Mouse (Mus musculus) right cerebral cortex, postnatal 36 days (tissue): ENCODE measurements around the gene Foxp1.

Experiments used
- DNase-seq, 2 experiments: peaks; one replicate each; pipeline ENCODE4 v3.0.0; 2022; ENCODE audit warnings: low spot score in 2 of 2, mixed read lengths in 1 of 2

The Foxp1 gene

GRCm38 (mm10) chr6:99522359-99523108, at the start of gene Foxp1:
TSS of gene Foxp1 (minus strand) at chr6:99522721.
- DNase-seq, result peak; percentile 48 to 61

DNA sequence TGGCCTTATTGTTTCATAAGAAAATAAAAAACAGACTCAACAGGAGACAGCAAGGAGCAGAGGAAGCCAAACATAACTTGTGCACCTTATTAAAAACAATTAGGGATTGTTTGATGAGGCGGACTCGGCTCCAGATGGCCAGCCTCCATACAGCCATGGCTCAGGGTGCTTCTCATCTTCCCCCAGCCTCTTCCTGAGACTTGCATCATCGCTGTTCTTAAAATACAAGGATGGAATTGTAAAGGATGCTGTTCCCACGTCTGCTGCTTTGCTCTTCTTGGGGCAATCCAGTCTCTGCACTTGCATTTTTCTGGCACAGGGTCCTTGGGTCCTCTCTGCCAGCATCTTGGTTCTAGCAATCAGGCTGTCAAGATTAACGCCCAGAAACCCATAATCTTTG, 49.5 kb upstream of the Foxp1 start:
- DNase-seq, result no peak

DNA sequence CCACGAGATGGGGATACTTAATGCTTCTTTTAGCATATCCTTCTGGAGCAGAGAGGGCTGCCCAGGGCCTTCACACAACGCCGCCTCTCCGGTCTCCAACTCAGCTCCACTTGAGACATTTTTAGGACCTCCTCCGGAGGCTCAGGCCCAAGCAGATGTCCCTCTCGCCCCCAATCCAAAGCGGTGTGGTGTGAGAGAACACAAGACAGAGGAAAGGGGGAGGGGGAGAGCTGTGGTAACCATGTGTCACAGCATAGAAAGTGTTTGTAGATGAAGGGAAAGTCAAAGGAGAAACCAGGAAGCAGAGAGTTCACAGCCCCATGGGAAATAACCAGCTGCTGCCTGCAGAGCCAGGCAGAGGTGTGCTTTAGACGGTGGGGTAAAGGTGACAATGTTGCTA, 44.4 kb upstream of the Foxp1 start:
- DNase-seq, result peak; percentile 30 to 68

DNA sequence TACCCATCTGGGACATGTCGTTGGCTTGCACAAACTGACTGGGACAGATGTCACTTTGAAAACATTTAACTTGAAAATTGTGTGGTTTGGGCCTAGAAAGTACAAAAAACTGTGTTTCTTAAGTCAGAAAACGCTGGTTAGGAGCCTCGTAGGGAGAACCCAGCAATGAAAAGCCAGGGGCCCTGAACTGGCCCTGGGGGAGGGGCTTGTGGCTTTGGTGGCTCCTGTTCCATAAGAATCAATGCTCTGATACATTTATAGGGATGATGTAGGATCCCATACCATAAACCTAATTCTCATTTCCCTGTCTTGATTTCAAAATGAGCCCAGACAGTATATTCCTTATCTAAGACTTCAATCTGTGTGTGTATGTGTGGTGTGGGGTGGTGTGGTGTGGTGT, 42.2 kb upstream of the Foxp1 start:
- no peak for DNase-seq

- no peak for DNase-seq
Measured at GRCm38 (mm10) chr6:99556950-99557349, 34.4 kb upstream of the Foxp1 start.

DNA sequence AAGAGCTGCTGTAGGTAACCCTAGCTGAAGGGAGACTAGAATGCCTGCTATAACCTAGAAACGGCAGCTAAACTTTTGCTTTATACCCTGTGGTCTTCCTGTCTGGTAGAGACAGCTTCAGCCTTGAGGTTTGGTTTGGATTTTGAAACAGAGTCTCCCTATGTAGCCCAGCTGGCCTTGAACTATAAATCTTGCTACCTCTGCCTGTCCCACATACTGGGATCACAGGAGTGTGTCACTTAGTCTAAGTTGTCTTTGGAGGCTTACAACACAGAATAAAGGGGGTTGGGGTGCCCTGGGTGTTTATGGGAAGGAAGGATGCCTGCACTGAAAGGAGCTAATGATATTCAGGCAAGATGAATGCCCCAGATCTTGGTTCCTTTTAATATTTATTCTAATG, 30.3 kb upstream of the Foxp1 start:
- no peak for DNase-seq

DNA sequence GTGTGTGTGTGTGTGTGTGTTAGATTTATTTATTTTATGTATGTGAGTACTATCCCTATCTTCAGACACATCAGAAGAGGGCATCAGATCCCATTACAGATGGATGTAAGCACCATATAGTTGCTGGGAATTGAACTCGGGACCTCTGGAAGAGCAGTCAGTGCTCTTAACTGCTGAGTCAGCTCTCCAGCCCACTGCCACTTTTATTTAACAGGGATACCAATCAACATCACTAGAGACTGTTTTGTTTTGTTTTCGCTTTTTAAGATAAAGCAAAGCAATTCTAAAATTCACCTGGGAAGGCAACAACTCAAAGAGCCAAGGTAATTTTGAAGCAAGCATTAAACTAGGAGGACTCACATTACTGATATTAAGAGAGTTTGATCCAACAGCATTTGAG, 23.9 kb upstream of the Foxp1 start:
- no peak for DNase-seq

DNA sequence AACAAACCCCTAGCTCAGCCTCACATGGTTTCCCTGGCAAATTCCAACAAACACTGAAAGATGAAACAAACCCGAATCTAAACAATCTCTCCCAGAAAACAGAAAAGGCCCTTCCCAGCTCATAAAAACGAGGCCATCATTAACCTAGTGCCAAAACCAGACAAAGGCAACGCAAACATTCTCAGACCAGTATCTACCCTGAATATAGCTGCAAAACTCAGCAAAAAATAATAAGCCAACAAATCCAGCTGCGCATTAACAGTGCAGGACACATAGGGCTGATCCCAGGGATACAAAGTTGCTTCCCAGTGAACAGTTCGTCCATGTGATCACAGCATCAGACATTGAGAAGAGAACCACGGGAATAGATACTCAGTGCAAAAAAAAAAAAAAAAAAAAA, 22.9 kb upstream of the Foxp1 start:
- no peak for DNase-seq

GRCm38 (mm10) chr6:99541105-99541504, 18.6 kb upstream of the Foxp1 start:
- DNase-seq, result no peak

DNA sequence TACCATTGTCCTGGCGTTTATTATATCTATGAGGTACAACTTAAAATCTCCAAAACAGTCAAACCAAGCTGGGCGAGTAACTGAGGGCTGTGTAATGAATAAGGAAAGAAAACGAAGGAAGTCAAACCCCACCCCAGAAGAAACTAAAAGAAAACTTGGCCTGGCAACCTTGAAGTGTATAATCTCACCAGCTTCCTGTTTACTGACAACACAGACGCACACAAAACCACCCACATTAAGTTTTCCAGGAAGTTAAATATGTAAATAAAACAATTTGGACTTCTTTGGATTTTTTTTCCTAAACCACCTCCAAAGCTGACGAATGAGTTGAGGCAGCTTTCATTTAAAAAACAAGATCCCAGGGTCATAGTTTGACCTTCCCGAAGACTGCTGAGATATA, 18.1 kb upstream of the Foxp1 start:
- no peak for DNase-seq

GRCm38 (mm10) chr6:99540146-99540545, 17.6 kb upstream of the Foxp1 start:
- no peak for DNase-seq

DNA sequence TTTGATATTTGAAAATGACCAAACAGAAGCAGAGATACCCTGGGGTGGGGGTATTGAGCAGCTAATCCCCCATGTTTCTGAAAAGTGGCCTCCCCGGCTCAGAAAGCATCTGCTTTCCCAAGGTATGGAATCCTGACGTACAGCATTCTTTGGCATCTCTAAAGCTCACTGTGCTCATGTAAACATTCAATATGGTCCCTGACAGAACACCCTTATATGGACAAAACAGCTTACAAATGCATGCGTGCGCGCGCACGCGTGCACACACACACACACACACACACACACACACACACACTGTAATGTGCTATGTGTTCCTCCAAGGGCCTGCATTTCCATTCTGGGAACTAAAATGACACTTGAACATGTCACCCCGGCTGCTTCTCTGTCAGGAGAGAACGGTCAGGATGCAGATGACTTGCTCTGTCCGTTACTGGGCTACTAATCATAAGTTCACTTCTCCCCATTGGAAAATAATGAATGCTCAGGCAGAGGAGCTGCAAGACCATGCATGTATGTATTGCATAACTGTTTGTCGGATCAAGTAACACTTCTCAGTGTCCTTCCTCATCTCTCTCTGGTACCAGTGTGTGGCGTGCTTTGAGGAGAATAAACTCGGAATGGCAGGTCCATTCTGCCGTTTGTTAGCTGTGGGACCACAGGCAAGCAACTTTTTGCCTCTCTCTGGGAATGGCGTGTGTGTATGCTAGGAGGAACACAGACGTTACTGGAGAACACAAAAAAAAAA, 15.8 kb upstream of the Foxp1 start:
- DNase-seq, result no peak

DNA sequence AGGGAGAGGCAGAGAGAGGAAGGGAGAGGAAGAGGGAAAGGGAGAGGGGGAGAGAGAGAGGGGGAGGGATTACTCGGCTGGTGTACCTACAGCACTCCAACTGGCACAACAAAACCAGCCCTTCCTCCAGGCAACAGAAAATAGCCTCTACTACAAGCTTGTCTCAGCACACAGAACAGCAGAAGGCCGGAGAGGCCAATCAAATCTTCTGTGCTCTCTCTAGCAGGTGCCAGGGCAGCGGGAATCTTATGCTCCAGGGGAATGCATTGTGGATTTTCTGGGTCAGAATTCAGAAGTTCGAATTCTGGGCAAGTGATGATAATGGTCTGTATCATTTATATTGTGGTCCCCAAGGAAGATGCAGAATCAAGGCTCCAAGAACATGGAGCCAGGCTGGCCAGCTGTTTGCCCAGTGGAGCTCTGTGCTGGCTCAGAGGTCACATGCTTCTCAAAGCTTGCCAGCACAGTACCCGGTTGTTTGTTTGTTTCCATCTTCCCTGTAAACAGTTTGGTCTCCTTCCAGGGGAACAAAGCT, 11.8 kb upstream of the Foxp1 start:
- no peak for DNase-seq

GRCm38 (mm10) chr6:99532458-99532857, 9.9 kb upstream of the Foxp1 start:
- no peak for DNase-seq

DNA sequence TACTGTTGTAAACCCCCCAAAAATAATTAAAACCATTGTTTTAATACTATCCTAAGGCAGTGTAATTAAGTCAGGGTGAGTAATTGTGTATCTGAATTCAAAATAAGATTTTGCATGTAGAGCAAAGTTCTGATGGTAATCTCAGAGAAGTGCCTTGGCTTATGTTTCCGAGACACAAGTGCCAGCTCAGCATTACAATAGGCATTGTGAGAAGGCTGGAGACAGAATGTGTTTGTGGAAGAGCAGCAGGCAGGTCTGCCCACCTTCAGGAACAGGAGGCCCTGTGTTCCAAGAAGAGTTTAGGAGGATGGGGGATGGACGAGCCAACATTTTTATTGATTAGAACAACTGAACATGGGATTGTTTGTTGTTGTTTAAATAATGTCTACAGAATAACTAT, 6.5 kb upstream of the Foxp1 start:
- no peak for DNase-seq

- DNase-seq, result no peak
Measured at GRCm38 (mm10) chr6:99527457-99528105, 5.1 kb upstream of the Foxp1 start.

DNA sequence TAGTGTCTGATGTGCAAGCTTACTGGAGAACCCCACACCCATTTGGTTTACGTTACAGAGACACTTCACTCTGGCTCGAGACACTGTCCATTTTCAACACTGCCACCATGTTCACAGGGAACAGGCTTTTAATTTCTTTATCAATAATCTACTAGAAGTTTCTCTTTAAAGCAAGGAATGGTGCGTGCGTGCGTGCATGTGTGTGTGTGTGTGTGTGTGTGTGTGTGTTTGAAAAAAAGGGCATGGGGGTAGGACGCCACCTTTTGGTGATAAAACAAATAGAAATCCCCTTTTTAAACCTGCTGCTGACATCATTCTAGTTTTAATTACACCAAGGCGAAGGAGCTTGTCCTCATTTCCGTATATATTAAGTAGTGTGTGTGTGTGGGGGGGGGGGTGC, 2.8 kb upstream of the Foxp1 start:
- no peak for DNase-seq

DNA sequence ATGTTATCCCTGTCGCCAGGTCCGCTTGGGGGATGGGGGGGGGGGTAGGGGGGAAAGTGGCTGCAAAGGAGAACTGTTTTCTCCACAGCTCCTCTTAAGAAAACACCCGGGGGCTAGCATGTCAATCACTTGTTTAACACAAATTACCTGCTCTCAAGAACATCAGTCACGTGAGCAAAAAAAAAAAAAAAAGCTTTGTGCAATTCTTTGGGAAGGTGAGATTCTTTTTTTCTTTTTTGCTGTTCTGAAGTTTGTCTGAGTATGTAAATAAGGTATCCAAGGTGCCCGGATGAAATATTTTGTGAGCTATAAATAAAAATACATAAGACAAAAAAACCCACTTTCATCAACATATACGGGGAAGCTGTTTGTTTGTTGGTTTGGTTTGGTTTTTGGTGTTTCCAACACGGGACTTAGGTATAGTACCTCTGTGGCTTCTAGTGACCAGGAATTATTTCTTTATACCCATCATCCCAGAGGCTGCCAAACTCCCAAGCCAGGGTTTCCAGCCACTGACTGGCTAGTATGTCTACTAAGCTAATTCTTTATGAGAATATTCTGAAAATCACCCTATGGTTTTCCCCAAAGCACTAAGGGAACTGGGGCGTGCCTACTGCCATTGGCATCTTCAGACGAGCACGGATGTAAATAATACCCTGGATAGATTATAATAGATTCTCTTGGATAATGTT, 1.3 kb upstream of the Foxp1 start:
- no peak for DNase-seq

- peak; percentile 56 to 59 for DNase-seq
Measured at GRCm38 (mm10) chr6:99523109-99523632, 650 bp upstream of the Foxp1 start.

- DNase-seq, result peak in 1 of 2 experiments; percentile 42
Measured at GRCm38 (mm10) chr6:99521641-99522358, 721 bp downstream of the Foxp1 start.

DNA sequence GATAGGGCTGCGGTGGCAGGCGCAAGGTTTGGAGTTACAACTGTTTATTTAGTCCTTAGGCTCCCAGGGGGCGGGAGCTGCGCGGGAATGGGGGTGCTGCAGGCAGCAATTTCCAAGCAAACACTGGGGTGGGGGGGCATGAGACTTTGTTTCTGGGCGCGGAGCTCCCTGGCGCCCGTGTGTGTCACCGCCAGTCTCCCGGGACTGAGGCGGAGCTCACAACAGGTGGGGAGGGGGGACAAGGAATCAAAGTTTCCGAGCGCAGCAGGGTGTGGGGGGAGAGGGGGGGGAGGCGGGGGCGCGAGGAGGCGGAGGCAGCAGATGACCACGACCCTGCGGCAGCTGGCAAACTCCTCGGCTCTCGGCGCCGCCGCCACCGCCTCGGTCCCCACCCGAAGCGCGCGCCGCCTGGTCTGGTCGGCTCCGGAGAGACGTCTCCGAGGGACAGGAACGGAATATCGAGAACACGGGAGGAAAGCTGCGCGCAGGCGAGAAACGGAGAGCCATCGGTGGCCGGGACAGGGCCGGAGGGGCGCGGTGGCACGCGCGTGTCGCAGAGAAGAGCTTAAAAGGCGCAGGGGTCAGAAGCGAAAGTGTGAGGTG, 1.4 kb downstream of the Foxp1 start:
- peak; percentile 26 to 36 for DNase-seq
